Mouse (Mus musculus) R1 (cell line): ENCODE measurements around the gene Gm21874.
"Not testable (repeated sequence)": the region's sequence is repeated elsewhere in the genome, so short reads cannot be mapped to it uniquely, and the experiment has no call there.

ENCODE experiments used
- DNase-seq: peaks from one replicate; pipeline ENCODE4 v3.0.0-alpha.2; 2018; ENCODE audit warnings: low read depth, low spot score

The Gm21874 gene

GRCm38 (mm10) chrY:9416048-9416447 lies at the start of gene Gm21874:
TSS of gene Gm21874 (minus strand) at chrY:9416148.
- not testable (repeated sequence) for DNase-seq
